In genomic region chr7:128724761-128725160, GRCm38 (mm10) we compare ENCODE assay signal across 8 mouse cellular contexts. TPM values are rescaled to one million over a fixed set of nuclear protein-coding genes. Genes with fewer than 3 reads are reported as not detected.
DNase-seq lines count a peak whose midpoint lies in the region; ATAC-seq and TF ChIP-seq lines count a peak whose summit lies in the region.

No protein-coding gene starts in this region.

- H3K4me3 ChIP-seq in forebrain, embryonic 10.5 days = no peak overlapping the region
- no peak overlapping the region for H3K4me3 ChIP-seq in heart, embryonic 15.5 days
- no peak overlapping the region for H3K4me3 ChIP-seq in kidney, postnatal 0 days (replicated peaks; ENCODE audit: low read depth, low read length)

- H3K36me3 ChIP-seq in forebrain, embryonic 10.5 days (replicated peaks) = peaks cover 61% of the 10 kb centered on the region
- H3K36me3 ChIP-seq in heart, embryonic 15.5 days = peaks cover 27% of the 10 kb centered on the region; the same call in 1 of the 2 replicates
- H3K36me3 ChIP-seq in kidney, postnatal 0 days (ENCODE audit: insufficient read depth, low read length) = peaks cover 22% of the 10 kb centered on the region; the same call in 1 of the 2 replicates

- no peaks in the 10 kb centered on the region for H3K27me3 ChIP-seq in forebrain, embryonic 10.5 days (ENCODE audit: poor library complexity, severe bottlenecking)
- H3K27me3 ChIP-seq in heart, embryonic 15.5 days = no peaks in the 10 kb centered on the region
- no peaks in the 10 kb centered on the region for H3K27me3 ChIP-seq in kidney, postnatal 0 days (ENCODE audit: insufficient read depth, low read length)

- no peak overlapping the region for H3K9ac ChIP-seq in heart, embryonic 15.5 days
- no peak overlapping the region for H3K9ac ChIP-seq in kidney, postnatal 0 days (ENCODE audit: low read depth, low read length)

- no peak overlapping the region for H3K27ac ChIP-seq in forebrain, embryonic 10.5 days
- H3K27ac ChIP-seq in heart, embryonic 15.5 days = peak overlapping the region; percentile 62
- H3K27ac ChIP-seq in kidney, postnatal 0 days = 0 out of 2 replicates have a peak overlapping the region, but pooled peaks have one; percentile 3

- ATAC-seq in heart, embryonic 15.5 days (replicated peaks; ENCODE audit: insufficient number of reproducible peaks, insufficient read depth, low FRiP score, low read depth) = peak; percentile 91
- peak; percentile 93 for ATAC-seq in kidney, postnatal 0 days (replicated peaks; ENCODE audit: low FRiP score, low read depth)
- ATAC-seq in monocyte, adult 5-6 weeks (replicated peaks; ENCODE audit: insufficient number of reproducible peaks, low FRiP score, low TSS enrichment, poor library complexity, severe bottlenecking) = peak; percentile 70

- 60% methylated on average over 4 of the region's 4 CpGs for WGBS in forebrain, embryonic 10.5 days
- WGBS in heart, embryonic 15.5 days = 27% methylated on average over 4 of the region's 4 CpGs
- 21% methylated on average over 4 of the region's 4 CpGs for WGBS in kidney, postnatal 0 days

- H3K9me3 ChIP-seq in forebrain, embryonic 10.5 days = no peaks in the 10 kb centered on the region
- no peaks in the 10 kb centered on the region for H3K9me3 ChIP-seq in heart, embryonic 15.5 days (replicated peaks)
- H3K9me3 ChIP-seq in kidney, postnatal 0 days (replicated peaks; ENCODE audit: low read length) = no peaks in the 10 kb centered on the region

- peaks cover 24% of the 10 kb centered on the region for H3K4me1 ChIP-seq in forebrain, embryonic 10.5 days
- H3K4me1 ChIP-seq in heart, embryonic 15.5 days (replicated peaks) = peaks cover 16% of the 10 kb centered on the region
- H3K4me1 ChIP-seq in kidney, postnatal 0 days (replicated peaks; ENCODE audit: insufficient read depth, low read length) = 0 out of 2 replicates have a peak, but pooled peaks cover 4% of the 10 kb centered on the region

- H3K4me2 ChIP-seq in heart, embryonic 15.5 days = no peak overlapping the region
- no peak overlapping the region for H3K4me2 ChIP-seq in kidney, postnatal 0 days (ENCODE audit: low read length)

- peak; percentile 50 to 68 for DNase-seq in CD8-positive naive resting alpha-beta T cell, adult 2 months (ENCODE audit: low read depth in 2 of 2, low spot score in 2 of 2)
- DNase-seq in brain, embryonic 18.5 days (ENCODE audit: low read depth, low spot score) = peak; percentile 68
- DNase-seq in forebrain, embryonic 10.5 days (ENCODE audit: extremely low spot score, low spot score) = peak; percentile 30
- peak; percentile 96 for DNase-seq in kidney, postnatal 0 days (ENCODE audit: low spot score)
- DNase-seq in liver = peak; percentile 49
- DNase-seq in telencephalon, adult 2 months (ENCODE audit: low read depth, low spot score) = peak; percentile 87

- peak; percentile 87 for TF ChIP-seq CTCF in kidney, postnatal 0 days (IDR thresholded peaks at IDR 0.05; ENCODE audit: low read depth)

RNA-seq across cellular contexts. Expression of gene Mcmbp, which starts 15.5 kb away (rescaled TPM):
- polyA plus RNA-seq in forebrain, embryonic 10.5 days (2016; fragmentation: Nextera tagmentation; extraction: Ambion mirVana) = 75.3 and 82.2 TPM in 2 replicates
- polyA plus RNA-seq in heart, embryonic 15.5 days (2015; fragmentation: Nextera tagmentation; extraction: Ambion mirVana) = 34.9 and 39.3 TPM in 2 replicates
- polyA plus RNA-seq in kidney, postnatal 0 days (2015; fragmentation: Nextera tagmentation; extraction: Ambion mirVana) = 52.5 and 53.7 TPM in 2 replicates
- total RNA-seq in monocyte, adult 5-6 weeks (2017) = 50.6 to 82.0 TPM (median 62.4 TPM) in 3 replicates

RNA-seq across cellular contexts. Expression of gene Sec23ip, which starts 20.0 kb away (rescaled TPM):
- polyA plus RNA-seq in forebrain, embryonic 10.5 days (2016; fragmentation: Nextera tagmentation; extraction: Ambion mirVana) = 40.4 and 40.7 TPM in 2 replicates
- polyA plus RNA-seq in heart, embryonic 15.5 days (2015; fragmentation: Nextera tagmentation; extraction: Ambion mirVana) = 25.5 and 29.9 TPM in 2 replicates
- 26.0 and 29.6 TPM in 2 replicates for polyA plus RNA-seq in kidney, postnatal 0 days (2015; fragmentation: Nextera tagmentation; extraction: Ambion mirVana)
- 31.0 to 45.0 TPM (median 35.7 TPM) in 3 replicates for total RNA-seq in monocyte, adult 5-6 weeks (2017)

Comparison
In these comparisons a context has a peak if more than half of its experiments do, and no peak if none do; other contexts are left out.
1. DNase-seq: peak in every context shown above with its lines; median percentile 96 in kidney, postnatal 0 days; 87 in telencephalon, adult 2 months; 68 in brain, embryonic 18.5 days; 59 in CD8-positive naive resting alpha-beta T cell, adult 2 months; 49 in liver; 30 in forebrain, embryonic 10.5 days.